Mouse (Mus musculus) heart, postnatal 36 days (tissue): ENCODE measurements around the gene Tcaim. TPM values are rescaled to one million over a fixed set of nuclear protein-coding genes. Genes with fewer than 3 reads are reported as not detected.

Experiments used
- DNase-seq, 2 experiments: peaks; one replicate each; pipeline ENCODE4 v3.0.0; 2021 to 2022
- intact Hi-C: fragments of 180-260 bp; cut with DNase I; formaldehyde crosslinking; loops from one replicate; pipeline ENCODE4 v1.15.1; 2025
- total RNA-seq, 2 experiments: library from RNA; stranded (reverse); gene quantifications; 2 replicates each; pipeline ENCODE4 v1.2.3; 2021

Tcaim gene
- 10 to 100 TPM; 50.0 to 58.1 TPM for total RNA-seq

DNA sequence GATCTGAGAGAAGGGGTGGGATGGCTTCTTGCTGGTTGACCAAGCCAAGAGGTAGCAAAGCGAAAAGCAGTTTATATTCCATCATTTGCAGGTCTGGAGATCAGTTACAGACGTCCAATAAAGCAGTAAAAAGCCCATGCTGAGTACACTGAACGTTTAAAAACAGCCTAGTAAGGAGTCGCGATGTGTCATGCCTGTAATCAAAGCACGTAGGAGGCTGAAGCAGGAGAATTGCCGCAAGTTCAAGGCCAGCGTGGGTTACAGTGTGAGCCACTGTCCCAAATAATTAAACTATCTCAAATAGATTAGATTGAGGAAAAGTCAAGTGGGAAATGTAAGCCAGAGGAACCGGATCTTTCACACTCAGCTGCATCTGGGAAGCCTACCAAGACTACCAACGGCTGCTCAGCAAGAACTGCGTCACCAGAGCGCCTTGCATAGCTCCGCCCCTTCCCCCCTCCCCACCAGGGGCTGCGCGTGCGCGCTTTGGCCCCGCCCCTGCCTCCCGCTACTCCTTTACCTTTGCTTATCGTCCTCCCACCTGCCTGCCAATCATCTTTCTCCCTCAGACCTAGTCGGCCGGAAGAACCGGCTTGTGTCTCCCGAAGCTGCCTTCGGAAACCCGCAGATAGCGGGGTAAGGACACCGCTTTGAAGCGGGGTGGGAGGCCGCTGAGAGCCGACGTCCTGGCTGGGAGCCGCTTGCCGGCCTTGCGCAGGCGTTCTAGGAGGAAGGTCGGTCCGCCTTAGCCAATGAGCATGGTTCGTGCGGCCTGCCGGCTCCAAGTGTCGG lies at the start of gene Tcaim:
Tcaim (plus strand) TSS at position 487 of the 792 bp plus-strand sequence.
- intact Hi-C loops: loop anchor here (2.0 to 10.0 kb wide), 3 partner anchors 57 to 950 kb away; partner anchors contain the start of genes 1110059G10Rik, Higd1a and Kif15
- peak; percentile 88 to 95 for DNase-seq

DNA sequence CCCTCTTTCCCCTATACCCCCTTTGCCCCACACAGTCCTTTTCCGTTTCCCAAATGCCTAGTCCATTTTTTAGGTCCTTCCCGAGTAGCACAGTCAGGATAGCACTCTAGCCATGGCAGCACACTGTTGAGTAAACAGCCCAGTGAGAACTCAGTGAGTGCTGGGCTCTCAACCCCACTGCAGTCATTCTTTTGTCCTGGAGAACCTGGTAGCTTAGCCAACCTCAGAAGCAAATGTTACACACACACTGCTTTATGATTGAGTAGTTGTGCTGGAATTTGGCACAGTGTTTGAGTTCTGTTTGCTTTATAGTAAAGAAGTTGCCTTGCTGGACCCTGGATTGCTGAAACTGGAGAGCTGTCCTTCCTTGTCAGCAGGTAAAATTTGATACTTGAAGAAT lies 47.7 kb upstream of the Tcaim start:
- DNase-seq: no peak
- intact Hi-C loops: no loop called here

DNA sequence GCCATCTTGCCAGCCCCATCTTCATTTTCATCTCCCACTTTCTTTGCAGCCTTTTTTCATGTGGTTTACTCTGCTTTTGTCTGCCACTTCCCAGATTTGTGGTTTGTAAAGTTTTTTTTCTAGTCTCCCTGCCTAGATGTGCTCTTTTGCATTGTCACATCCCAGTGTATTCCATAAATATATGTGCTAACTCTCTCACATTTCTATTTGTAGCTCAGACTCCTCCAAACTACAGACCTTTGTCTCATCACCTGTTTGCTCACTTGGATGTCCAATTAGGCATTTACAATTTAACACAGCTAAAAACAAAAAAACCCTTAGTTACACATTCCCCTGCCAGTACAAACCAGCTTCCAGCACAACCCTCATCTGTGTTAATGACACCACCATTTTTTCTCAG lies 45.2 kb upstream of the Tcaim start:
- no peak for DNase-seq
- intact Hi-C loops: no loop called here

DNA sequence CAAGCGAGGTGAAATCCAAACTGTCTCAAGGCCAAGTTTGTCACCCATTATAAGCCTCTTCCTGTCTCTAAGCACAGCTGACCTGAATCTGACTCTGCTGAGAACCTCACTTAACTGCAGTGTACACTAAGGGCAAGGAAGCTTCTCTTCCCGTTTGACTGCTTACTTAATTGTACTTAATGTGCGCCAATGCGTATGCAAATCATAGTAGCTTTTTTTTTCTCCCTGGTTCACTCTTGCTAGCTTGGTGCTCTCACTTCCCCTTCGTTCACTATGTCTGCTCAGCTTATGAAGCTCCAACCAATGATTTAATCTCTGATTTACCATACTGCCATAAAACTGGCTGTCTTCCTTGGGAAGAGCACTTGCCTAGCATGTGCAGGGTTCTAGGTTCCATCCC lies 20.1 kb upstream of the Tcaim start:
- no peak for DNase-seq

DNA sequence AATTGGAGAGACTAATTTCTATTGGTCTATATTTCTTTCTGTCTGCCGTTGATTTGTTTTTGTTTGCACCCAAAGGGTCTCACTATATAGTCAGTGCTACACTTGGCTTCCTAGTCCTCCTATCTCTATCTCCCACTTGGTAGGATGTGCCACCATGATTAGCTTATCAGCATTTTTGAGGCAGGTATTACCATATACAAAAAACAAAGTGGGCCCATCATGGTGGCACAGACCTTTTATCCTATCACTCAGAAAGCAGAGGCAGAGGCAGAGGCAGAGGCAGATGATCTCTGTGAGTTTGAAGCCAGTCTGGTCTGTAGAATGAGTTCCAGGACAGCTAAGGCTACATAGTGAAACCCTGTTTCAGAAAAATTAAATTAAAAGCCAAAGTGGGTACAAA lies 18.8 kb upstream of the Tcaim start:
- intact Hi-C loops: no loop called here
- no peak for DNase-seq

More for the DNA sequence above, 20.1 kb upstream of the Tcaim start:
- intact Hi-C loops: no loop called here

DNA sequence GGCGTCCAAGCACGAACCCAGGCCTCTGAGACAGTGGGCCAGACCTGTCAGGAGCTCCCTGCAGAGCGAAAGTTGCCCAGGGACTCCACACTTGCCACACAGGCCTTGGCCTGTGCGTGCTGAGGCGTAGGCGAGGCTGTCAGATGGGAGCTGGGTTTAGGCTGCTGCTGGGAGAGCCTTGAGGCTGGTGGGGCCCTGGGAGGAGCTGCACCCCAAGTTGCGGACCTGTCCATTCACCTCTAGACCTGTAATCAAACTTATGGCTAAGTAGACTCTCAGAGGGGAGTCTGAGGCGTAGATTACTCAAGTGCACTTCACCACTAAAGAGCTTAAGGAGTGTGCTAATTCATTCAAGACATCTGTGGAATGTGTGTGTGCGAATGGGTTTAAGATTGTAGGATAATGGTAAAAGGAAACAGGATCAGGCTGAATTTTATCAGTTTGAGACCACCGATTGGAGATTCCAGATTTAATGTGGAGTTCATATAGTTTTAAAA lies 554 bp downstream of the Tcaim start:
- intact Hi-C loops: loop anchor here (2.0 to 10.0 kb wide), 3 partner anchors 56 to 951 kb away; partner anchors contain the start of genes 1110059G10Rik, Higd1a and Kif15
- no peak for DNase-seq

DNA sequence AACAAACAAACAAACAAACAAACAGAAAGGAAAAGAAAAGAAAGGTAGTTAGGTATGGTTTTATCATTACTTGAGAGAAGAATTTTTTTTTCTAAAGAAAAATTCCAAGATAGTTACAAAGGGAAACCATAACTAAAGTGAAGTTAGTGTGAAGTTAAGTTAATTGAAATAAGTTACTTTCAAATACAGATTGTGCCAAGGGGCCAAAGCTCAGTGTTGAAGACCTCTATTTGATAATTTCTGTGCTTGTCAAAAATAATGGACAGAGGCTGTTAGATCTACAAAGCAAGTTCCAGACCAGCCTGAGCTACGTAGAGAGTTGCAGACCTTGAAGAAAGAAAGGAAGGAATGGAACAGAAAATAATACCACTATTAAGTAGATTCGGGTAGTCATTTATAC lies 1.8 kb downstream of the Tcaim start:
- intact Hi-C loops: loop anchor here (5.0 to 10.0 kb wide), 2 partner anchors 55 to 952 kb away; partner anchors contain the start of gene Higd1a
- DNase-seq: no peak

DNA sequence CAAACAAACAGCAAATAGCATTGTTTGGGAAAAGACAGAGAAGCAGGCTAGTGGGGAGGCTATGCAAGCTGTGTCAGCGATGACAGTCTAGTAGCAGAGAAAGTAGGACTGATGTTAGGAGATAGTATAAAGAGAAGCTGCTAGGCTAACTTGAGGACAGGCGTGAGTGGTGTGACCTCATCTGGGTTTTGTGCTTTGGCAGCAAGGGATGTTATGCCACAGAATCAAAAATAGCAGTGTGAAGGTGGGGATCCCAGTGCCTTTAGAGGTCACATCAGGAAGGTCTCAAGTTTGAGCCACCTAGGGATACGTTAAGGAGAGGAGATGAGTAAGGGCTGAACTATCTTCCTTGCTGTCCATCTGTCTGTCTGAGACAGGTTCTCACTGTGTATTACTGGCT lies 4.9 kb downstream of the Tcaim start:
- intact Hi-C loops: no loop called here
- DNase-seq: peak; percentile 11 to 19

DNA sequence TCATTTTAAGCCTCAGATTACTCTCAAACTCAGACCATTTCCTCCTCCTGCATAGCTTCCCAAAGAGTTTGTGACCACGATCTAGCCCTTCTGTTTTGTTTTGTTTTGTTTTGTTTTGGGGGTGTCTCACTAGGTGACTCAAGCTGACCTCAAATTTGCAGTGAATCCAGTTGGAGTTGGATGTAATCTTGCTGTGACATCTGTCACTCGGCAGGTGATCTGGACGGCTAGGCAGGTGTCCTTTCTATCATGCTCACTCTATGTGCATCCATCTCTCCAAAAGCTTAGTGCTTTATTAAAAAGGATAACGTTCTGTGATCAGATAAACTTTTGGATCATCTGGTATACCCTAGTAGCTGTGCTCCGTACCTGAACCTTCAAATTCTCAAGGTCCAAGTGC lies 7.0 kb downstream of the Tcaim start:
- intact Hi-C loops: no loop called here
- DNase-seq: no peak

DNA sequence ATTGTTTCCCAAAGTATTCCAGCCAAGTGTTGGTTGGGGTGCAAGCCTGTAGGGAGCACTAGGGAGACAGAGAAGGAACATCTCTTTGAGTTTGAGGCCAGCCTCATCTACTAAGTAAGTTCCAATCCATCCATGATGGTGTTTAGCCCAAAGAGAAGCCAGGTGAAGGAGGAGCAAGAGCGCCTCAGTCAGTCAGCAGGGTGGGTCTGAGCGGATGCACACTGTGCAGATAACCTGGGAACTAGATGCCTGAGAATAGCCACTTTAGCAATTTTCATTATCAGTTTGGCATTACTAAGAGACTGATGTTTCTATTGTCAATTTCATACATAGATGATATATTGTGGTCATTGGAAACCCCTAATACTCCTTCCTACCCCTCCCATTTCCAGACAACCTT lies 9.4 kb downstream of the Tcaim start:
- DNase-seq: no peak
- intact Hi-C loops: no loop called here

DNA sequence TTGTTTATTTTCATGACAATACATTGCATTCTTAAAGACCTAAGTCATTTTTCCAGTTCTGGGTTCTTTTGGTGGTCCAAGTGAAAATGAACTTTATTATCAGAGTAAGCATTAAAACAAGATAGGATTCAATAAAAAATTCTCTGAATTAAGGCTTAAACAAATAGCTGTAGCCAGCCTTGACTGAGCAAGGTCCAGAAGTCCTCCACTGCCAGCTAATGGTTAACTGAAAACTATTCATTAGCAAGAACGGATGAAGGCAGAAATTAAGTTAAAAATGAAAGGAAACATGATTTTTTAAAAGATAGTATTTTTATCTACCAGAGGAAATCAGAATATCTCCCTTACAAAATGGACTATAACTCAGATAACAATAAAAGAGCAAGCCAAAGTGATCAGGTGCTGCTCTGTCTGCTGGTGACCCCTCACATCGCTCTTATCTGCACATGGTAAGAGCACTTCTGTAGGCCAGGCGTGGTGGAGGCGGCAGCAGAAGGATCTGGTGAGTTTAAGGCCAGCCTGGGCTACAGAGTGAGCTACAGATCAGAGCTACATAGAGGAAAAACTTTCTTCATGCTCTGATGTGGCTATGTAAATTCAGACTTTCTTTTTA lies 10.0 kb downstream of the Tcaim start:
- no peak for DNase-seq
- intact Hi-C loops: no loop called here

DNA sequence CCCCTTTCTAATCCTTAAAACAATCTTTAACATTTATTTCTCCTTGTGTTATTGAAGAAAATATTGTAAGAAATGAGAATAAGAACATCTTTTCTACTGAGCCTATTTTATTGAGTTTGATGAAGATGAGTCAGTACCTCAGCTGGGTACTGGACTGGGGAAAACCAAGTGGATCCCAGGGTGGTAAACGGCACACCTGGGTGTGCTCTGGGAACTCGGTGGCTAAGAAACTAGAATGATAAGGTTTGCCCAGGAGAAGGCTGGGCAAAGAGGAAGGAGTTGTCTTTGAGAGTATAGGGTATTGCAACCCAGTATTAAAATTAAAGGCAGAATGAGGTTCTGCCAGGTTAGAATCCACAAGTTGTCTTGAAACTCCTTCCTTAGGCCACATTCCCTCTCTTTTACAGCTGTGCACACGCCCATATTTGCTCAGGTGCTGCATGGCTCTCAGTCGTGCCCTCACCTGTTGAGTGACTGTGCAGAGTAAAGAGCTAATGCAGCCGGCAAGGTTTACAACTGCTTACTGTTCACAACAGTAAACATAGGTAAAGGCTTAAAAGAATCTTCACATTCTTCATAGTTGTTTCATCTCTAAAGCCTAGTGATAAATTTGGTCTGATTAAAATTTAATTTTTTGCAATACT lies 18.2 kb downstream of the Tcaim start:
- intact Hi-C loops: no loop called here
- DNase-seq: no peak

DNA sequence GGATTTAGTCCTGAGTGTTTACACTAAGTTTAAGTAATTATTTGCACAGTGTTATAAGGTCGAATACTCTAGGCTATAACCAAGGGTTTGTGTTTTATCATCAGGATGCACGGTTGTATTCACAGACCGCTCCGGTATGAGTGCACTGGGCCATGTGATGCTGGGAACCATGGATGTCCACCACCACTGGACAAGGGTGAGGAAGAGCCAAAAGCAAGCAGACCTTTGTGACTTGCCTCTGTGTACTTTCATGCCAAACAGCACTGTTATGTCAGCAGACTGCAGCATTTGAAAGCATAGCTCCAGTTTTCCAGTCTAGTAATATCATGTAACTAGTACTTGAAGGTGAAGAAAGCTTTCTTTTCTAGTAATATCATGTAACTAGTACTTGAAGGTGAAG lies 21.4 kb downstream of the Tcaim start:
- DNase-seq: no peak
- intact Hi-C loops: no loop called here

DNA sequence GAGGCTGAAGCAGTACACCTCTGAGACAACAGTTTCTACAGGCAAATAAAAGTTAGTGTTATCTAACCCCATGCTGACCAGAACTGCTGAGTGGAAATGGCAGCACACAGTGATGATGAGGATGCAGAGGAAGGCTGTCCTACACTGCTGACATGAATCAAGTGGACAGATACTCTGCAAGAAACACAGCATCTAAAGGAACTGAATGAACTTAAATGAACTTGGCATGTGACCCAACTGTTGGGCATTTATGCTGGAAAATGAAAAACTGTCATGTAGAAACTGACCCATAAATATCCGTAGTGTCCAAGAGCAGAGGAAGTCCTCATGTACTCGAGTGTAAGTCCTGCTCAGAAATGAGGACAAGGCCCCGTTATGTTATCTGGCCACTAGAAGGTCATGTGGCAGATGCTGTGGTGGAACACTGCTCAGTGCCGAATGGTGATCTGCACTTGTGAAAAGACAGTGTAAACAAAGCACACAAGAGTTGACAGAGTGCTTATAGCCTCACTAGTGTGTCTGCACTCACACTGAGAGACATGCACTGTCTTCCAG lies 24.6 kb downstream of the Tcaim start:
- intact Hi-C loops: no loop called here
- DNase-seq: no peak

DNA sequence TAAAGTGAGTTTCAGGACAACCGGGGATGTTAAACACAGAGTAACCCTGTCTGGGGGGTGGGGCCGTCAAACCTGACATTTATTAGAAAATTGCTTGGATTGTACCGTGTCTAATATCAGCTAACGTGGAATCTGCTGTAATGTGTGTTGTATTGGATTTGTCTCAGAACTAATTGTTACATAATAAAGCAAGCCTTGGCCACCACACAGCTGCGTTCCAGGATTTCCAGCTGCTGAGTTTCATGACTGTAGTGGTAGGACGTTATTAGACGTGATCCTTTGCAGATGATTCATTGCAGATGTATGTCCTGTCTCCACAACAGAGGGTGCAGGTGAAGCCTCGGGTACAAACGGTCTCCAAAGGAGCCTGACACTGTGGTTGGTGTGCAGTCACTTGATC lies 30.8 kb downstream of the Tcaim start:
- intact Hi-C loops: no loop called here
- DNase-seq: no peak

DNA sequence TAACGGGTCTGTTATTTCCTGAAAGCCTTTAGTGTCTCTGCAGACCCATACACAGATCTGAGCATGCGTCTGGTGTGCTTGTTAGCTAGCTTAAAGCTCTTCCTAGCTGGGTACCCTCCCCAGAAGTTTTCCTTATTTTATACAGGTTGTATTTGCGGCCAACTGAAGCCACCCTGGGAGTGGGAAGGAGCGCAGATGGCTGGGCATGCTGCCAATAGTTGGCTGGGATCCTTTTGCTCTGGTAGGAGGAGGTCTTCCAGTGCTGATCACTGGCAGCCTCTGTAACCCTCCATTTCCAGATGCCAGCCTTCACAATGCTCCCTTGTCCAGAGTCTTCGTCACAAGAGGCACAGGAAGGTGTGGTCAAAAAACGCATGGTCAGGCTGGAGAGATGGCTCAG lies 31.5 kb downstream of the Tcaim start:
- intact Hi-C loops: no loop called here
- peak; percentile 36 to 53 for DNase-seq

DNA sequence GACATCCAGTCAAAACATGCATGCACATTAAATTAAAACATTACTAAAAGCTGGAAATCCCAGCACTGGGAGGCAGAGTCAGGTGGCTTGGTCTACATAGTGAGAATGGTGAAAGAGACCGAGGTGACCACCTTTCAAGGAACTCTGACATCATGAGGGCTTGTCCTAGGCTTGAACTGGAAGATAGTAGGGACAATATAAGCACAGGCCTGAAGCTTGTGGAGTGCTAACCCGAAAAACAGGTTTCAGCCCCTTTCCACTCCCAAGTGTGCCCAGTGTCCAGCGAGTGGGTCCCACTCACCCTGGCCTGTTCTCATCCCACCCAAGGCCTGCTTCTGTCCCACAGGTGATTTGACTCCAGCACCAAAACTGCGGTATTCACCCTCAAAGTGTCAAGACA lies 31.9 kb downstream of the Tcaim start:
- DNase-seq: no peak
- intact Hi-C loops: no loop called here

DNA sequence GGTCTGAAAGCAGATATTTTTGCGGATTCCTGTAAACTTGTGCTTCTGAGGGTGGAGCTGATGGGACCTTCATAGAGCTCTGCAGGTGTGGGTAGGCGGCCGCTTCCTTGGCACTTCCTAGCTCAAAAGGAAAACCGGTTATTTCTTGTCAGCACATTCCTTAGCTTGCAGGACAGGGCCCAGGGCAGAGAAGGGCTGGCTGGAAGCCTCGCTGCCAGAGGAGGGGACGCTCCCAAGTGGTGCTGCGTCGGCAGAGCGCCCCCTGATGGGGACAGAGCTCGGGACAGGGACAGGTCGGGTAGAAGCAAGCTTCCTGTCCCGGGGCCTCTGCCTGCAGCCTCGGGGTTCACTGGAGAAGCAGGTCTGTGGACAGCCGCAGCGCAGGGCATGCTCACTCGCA lies 32.3 kb downstream of the Tcaim start:
- no peak for DNase-seq

DNA sequence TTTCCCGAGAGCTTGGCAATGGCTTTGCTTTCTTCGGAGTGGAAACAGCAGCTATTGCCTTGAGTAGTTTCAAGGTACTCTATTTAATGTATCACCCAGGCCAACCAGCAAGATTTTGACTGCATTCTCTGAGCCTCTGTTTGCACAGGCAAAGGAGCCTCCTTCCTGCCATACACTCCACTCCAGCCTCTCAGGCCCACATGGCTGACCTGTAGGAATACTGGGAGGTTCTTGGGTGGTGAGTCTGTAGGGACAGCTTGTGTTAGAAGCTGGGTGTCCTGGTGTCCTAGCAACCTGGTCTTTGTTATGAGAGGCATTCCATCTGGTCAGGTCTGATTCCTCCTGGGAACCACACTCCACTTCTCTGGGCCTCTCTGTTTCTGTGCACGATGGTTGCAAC lies 38.4 kb downstream of the Tcaim start, which contains the start of gene Gm35549:
Gm35549 (minus strand) TSS at position 276 of the 400 bp plus-strand sequence.
- intact Hi-C loops: no loop called here
- DNase-seq: no peak

More for the DNA sequence above, 32.3 kb downstream of the Tcaim start:
- intact Hi-C loops: no loop called here

DNA sequence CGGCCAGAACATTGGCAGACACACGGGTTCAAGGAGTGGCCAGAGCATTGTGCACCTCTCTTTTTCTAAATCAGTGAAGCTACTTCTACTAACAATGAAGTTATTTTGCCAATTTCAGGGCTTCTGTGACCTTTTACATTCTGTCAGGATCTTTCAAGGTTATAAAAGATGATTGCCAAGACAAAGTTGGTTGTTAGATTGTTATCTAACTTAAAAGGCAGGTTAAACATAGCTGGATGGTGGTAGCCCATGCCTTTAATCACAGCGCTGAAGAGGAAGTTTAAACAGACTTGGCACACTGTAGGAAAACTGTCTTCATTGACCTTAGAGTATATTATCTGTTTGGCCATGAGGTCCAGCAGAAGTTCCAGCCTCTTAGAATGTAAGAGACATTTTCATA lies 40.3 kb downstream of the Tcaim start:
- intact Hi-C loops: no loop called here

DNA sequence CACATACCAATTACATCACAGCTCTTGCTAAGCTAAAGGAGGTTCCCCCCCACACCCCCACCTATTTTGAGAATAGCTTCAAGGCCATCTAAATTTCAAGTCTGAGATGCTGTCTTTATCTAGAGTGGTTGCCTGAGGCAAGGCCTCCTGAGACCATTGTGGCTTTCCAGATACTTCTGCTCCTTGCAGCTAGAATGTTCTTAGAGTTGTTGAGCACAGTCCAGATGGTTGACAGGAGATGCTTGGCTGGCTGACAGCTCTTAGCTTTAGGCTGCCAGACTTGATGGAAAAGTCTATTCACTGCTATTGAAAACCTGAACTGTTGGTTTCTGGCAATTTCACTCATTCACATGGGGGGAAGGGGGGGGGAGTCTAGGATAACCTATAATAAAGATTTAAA lies 40.8 kb downstream of the Tcaim start:
- DNase-seq: peak; percentile 44 to 64
- intact Hi-C loops: no loop called here

More for the DNA sequence above, 40.3 kb downstream of the Tcaim start:
- no peak for DNase-seq
